Mouse (Mus musculus): ENCODE results near the gene Wwox. TPM values are rescaled to one million over a fixed set of nuclear protein-coding genes. Genes with fewer than 3 reads are reported as not detected.

Wwox gene
- polyA plus RNA-seq (2017; shearing (Covaris generic)): 10.1 TPM

DNA sequence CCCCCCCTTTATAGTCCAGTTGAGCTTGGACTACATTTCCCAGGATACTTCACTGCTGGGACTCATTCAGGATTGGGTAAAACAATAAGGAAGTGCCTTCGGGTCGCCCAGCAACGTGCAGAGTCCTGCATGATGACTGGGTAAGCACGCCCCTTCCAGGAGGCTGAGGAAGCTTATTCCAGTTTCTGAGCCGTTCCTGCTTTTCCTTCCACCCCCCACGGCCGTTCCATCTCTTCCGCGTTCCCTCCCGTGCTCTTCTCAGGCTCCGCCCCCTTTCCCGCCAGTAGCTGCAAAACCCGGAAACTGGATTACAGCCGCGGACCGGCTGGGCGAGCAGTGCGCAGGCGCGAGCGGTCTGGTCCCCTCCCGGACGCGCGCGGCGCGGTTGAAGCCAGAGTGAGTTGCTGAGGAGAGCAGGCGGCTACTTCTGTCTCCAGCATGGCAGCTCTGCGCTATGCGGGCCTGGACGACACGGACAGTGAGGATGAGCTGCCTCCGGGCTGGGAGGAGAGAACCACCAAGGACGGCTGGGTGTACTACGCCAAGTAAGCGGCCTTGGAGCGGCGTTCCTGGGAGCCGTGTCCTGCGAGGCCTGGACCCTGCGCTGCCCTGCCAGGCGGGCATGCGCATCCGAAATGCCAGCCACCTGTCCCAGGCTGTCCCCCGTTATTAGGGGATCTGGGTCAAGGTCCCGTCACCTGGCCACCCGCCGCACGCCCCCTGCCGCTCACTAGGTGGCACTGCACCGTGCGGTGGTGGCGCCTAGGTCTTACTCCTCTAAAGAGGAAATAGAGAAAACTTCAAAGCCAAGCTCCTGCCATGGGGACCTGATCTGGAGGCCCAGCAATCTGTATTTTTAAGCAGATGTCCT lies at the start of gene Wwox:
Wwox (plus strand) TSS at position 322 of the 871 bp plus-strand sequence.

DNA sequence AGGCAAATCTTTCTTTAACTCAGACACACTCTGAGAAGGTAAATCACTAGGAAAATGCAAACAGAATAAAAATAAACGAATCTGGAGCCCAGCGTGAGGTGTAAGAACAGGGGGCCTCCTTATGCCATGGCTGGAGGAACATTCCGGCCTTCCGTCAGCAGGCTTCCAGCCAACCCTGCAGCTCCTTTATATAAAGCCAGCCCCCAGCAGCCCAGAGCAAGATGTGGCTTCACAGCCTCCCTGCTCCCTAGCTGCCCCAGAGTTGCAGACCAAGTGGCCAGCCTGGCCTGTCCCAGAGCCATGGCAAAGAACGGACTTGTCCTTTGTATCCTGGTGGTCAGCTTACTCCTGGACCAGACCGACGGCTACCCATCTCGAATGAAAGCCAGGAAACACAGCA lies 21.7 kb upstream of the Wwox start, which contains the start of gene Clec3a:
Clec3a (plus strand) TSS at position 301 of the 400 bp plus-strand sequence.

Other genes with a start within 250 kb of the Wwox start
- gene Vat1l, start 234.0 kb upstream of the Wwox start, polyA plus RNA-seq (2017; shearing (Covaris generic)): 0.21 TPM
- gene Clec3a, start 21.6 kb upstream of the Wwox start, polyA plus RNA-seq (2017; shearing (Covaris generic)): not detected